Mouse (Mus musculus) urinary bladder, adult 2 months (tissue): ENCODE data around the gene Fam83b. TPM values are rescaled to one million over a fixed set of nuclear protein-coding genes. Genes with fewer than 3 reads are reported as not detected.

Experiments used
- DNase-seq: peaks from one replicate; pipeline ENCODE4 v3.0.0; 2022; ENCODE audit warnings: low spot score
- polyA plus RNA-seq: library from polyadenylated mRNA; depleted of rRNA; stranded (reverse); fragments of >200 nt; gene quantifications from 2 replicates; pipeline ENCODE4 v1.2.3, GENCODE M21; 2012; rRNA removed

The Fam83b gene
- polyA plus RNA-seq, 1 experiment, result 3.4 TPM

DNA sequence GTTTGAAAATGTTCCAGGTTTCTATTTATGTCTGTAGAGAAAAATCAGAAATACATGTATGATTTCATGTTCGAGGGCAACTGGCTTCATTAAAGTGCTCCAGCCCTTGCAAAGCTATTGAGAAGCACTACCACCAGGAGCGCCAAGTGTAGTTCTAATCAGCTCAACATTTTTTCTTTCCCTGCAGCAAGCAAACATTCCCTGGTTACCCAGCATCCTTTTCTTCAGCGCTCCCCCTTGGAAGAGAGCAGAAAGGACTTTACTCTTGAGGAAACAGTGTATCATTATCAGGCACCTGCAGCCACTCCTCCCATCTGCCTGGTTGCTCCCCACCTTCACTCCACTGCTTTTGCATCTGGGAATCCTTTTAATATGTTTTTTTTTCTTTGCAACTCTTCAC, 45.3 kb downstream of the Fam83b start:
- DNase-seq, result no peak

DNA sequence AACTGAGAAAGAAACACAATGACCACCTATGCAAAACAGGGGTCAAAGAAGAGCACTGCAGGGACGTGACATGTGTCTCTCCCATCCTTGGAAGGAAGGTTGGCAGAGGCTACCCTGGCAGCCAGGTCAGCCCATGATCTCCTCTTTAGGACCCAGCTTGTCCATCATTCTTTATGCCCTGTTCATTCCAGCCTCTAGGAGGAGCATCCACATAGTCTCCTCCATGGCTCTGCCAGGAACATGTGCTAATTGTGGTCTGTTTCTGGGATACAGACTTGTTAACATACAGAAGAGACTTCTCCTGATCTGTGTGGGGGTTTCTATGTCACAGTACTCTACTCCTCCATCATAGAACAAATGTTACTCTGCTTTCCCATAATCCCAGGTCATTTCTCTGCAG, 48.3 kb downstream of the Fam83b start:
- DNase-seq, result no peak

GRCm38 (mm10) chr9:76505650-76506049, 61.3 kb downstream of the Fam83b start:
- no peak for DNase-seq

- DNase-seq, result no peak
Observed at GRCm38 (mm10) chr9:76489737-76490136, 77.2 kb downstream of the Fam83b start.

GRCm38 (mm10) chr9:76480088-76480487, 86.8 kb downstream of the Fam83b start:
- no peak for DNase-seq

- no peak for DNase-seq
Observed at GRCm38 (mm10) chr9:76469500-76469899, 97.4 kb downstream of the Fam83b start.

DNA sequence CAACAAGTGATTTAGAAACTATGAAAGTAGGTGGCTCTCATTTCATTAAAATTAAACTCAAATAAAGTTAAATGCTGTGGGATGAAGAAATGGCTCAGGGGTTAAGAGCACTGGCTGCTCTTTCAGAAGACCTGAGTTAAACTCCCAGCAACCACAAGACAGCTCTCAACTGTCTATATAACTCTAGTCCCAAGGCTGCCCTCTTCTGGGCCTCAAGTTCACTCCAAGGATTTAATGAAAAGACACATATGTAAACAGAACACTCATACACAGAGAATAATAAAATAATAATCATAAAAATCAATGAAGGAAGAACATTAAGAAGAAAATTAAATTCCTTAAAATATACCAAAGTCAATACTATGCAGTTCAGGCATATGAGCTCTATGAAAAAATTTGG, 105.4 kb downstream of the Fam83b start:
- no peak for DNase-seq

GRCm38 (mm10) chr9:76455703-76456102, 111.2 kb downstream of the Fam83b start:
- DNase-seq, result no peak

Other genes with a start within 250 kb of the Fam83b start
- gene Hcrtr2, start 243.3 kb downstream of the Fam83b start, polyA plus RNA-seq, result 0.07 and 0.10 TPM in 2 replicates